Mouse (Mus musculus) ovary, adult 18-20 months (tissue): ENCODE measurements at regions not wholly inside any gene's neighbourhood (a gene's known extent, or its start where the extent isn't known, plus 50 kb on each side); places are given as distances from the start of the nearest gene placed in this dataset.
A peak's percentile ranks its signal among the peaks of the same experiment; 100 is the strongest.

Source experiments
- DNase-seq: peaks from one replicate; pipeline ENCODE4 v3.0.0; 2022; ENCODE audit warnings: low spot score, mixed read lengths

GRCm38 (mm10) chr4:56263822-56264221 is 476.0 kb upstream of the Gm26657 start:
- DNase-seq = no peak

- DNase-seq = no peak
These were observed 477.3 kb upstream of the Gm26657 start for GRCm38 (mm10) chr4:56262589-56262988.

- DNase-seq = no peak
These were observed 477.9 kb upstream of the Gm26657 start for GRCm38 (mm10) chr4:56261992-56262391.

- DNase-seq = no peak
These were observed 487.5 kb upstream of the Gm26657 start for GRCm38 (mm10) chr4:56252375-56252774.

GRCm38 (mm10) chr4:56251766-56252165 is 488.1 kb upstream of the Gm26657 start:
- no peak for DNase-seq

GRCm38 (mm10) chr4:56250611-56251010 is 489.3 kb upstream of the Gm26657 start:
- DNase-seq = no peak

- no peak for DNase-seq
These were observed 496.0 kb upstream of the Gm26657 start for GRCm38 (mm10) chr4:56243863-56244262.

- no peak for DNase-seq
These were observed 501.1 kb upstream of the Gm26657 start for GRCm38 (mm10) chr4:56238496-56239488.

GRCm38 (mm10) chr4:56231414-56231813 is 508.5 kb upstream of the Gm26657 start:
- DNase-seq = no peak

- DNase-seq = no peak
These were observed 509.4 kb upstream of the Gm26657 start for GRCm38 (mm10) chr4:56230451-56230850.

GRCm38 (mm10) chr4:56226493-56226892 is 513.4 kb upstream of the Gm26657 start:
- no peak for DNase-seq

GRCm38 (mm10) chr4:56224542-56224941 is 515.3 kb upstream of the Gm26657 start:
- DNase-seq = no peak

- DNase-seq = peak; percentile 5
These were observed 517.7 kb upstream of the Gm26657 start for GRCm38 (mm10) chr4:56222023-56222776.

GRCm38 (mm10) chr4:56220531-56220930 is 519.3 kb upstream of the Gm26657 start:
- no peak for DNase-seq

GRCm38 (mm10) chr4:56209499-56209898 is 530.4 kb upstream of the Gm26657 start:
- DNase-seq = no peak

GRCm38 (mm10) chr4:56207726-56208125 is 532.1 kb upstream of the Gm26657 start:
- no peak for DNase-seq

- no peak for DNase-seq
These were observed 534.8 kb upstream of the Gm26657 start for GRCm38 (mm10) chr4:56205069-56205468.

- no peak for DNase-seq
These were observed 546.5 kb upstream of the Gm26657 start for GRCm38 (mm10) chr4:56193365-56193764.

GRCm38 (mm10) chr4:56192516-56192915 is 547.4 kb upstream of the Gm26657 start:
- DNase-seq = no peak

- DNase-seq = no peak
These were observed 560.3 kb upstream of the Gm26657 start for GRCm38 (mm10) chr4:56179566-56179965.

- DNase-seq = no peak
These were observed 560.9 kb upstream of the Gm26657 start for GRCm38 (mm10) chr4:56178844-56179481.

GRCm38 (mm10) chr4:56161257-56161594 is 578.6 kb upstream of the Gm26657 start:
- DNase-seq = no peak
